Mouse (Mus musculus): Measurements from ENCODE around the gene Gm17622.

DNA sequence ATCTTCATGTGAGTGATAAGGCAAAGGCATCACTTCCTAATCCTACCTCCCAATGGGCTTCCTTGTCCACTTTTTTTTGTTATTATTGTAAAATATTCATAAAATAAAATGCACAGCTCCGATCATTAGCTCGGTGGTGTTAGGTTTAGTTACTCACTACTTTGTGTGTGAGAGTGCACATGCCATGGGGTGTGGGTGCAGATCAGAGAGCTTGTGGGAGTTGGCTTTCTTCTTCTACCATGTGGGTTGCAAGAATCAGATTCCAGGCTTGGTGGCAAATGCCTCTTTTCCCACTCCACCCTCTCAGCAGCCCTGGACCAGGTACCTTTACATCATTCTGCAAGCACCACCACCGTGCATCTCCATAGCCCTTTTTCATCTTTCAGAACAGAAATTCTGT lies 37.9 kb upstream of the Gm17622 start:
- TF ChIP-seq CTCF (IDR thresholded peaks at IDR 0.05; ENCODE audit: control insufficient read depth, insufficient read depth, insufficient read length) (no peak), CEBPB (IDR thresholded peaks at IDR 0.05; ENCODE audit: low read depth) (no peak), MYOD1 (IDR thresholded peaks at IDR 0.05; ENCODE audit: control insufficient read depth, insufficient read length, low read depth) (no peak), MYOG (IDR thresholded peaks at IDR 0.05; ENCODE audit: control insufficient read depth, extremely low read depth, insufficient read length) (no peak), MAX (IDR thresholded peaks at IDR 0.05) (no peak), FOSL1 (IDR thresholded peaks at IDR 0.05; ENCODE audit: insufficient read depth, low read length, poor library complexity, severe bottlenecking) (no peak)

Measured in C2C12 (cell line).